Mouse (Mus musculus) spleen, adult 18-20 months (tissue): ENCODE measurements around the gene Sorl1.
"Not testable (repeated sequence)": the region's sequence is repeated elsewhere in the genome, so short reads cannot be mapped to it uniquely, and the experiment has no call there.

ENCODE experiments used
- DNase-seq, 2 experiments: peaks; one replicate each; pipeline ENCODE4 v3.0.0; 2022; ENCODE audit warnings: mixed read lengths in 2 of 2

Sorl1 gene

GRCm38 (mm10) chr9:42091561-42091960 is 32.5 kb downstream of the Sorl1 start:
- DNase-seq, result no peak

GRCm38 (mm10) chr9:42087921-42088320 is 36.2 kb downstream of the Sorl1 start:
- no peak for DNase-seq

- DNase-seq, result no peak
Measured at GRCm38 (mm10) chr9:42085970-42086369, 38.1 kb downstream of the Sorl1 start.

GRCm38 (mm10) chr9:42083661-42084067 is 40.4 kb downstream of the Sorl1 start:
- peak in 1 of 2 experiments; percentile 33 for DNase-seq

- no peak for DNase-seq
Measured at GRCm38 (mm10) chr9:42081681-42082530, 42.2 kb downstream of the Sorl1 start.

- DNase-seq, result no peak
Measured at GRCm38 (mm10) chr9:42080671-42081070, 43.4 kb downstream of the Sorl1 start.

GRCm38 (mm10) chr9:42077112-42077845 is 46.8 kb downstream of the Sorl1 start:
- no peak for DNase-seq

GRCm38 (mm10) chr9:42076256-42076849 is 47.7 kb downstream of the Sorl1 start:
- no peak for DNase-seq

GRCm38 (mm10) chr9:42075241-42075640 is 48.9 kb downstream of the Sorl1 start:
- DNase-seq, result no peak

GRCm38 (mm10) chr9:42072010-42072409 is 52.1 kb downstream of the Sorl1 start:
- DNase-seq, result no peak

- no peak for DNase-seq
Measured at GRCm38 (mm10) chr9:42070856-42071255, 53.2 kb downstream of the Sorl1 start.

- no peak for DNase-seq
Measured at GRCm38 (mm10) chr9:42069471-42069870, 54.6 kb downstream of the Sorl1 start.

GRCm38 (mm10) chr9:42067950-42068349 is 56.1 kb downstream of the Sorl1 start:
- no peak for DNase-seq

GRCm38 (mm10) chr9:42065756-42066155 is 58.3 kb downstream of the Sorl1 start:
- no peak for DNase-seq

GRCm38 (mm10) chr9:42063391-42063790 is 60.7 kb downstream of the Sorl1 start:
- DNase-seq, result no peak

GRCm38 (mm10) chr9:42062269-42062668 is 61.8 kb downstream of the Sorl1 start:
- DNase-seq, result no peak

GRCm38 (mm10) chr9:42059006-42059405 is 65.1 kb downstream of the Sorl1 start:
- DNase-seq, result not testable (repeated sequence)

- no peak for DNase-seq
Measured at GRCm38 (mm10) chr9:42056591-42056990, 67.5 kb downstream of the Sorl1 start.

- DNase-seq, result no peak
Measured at GRCm38 (mm10) chr9:42055378-42055777, 68.7 kb downstream of the Sorl1 start.

- DNase-seq, result no peak
Measured at GRCm38 (mm10) chr9:42054339-42055272, 69.5 kb downstream of the Sorl1 start.

- no peak for DNase-seq
Measured at GRCm38 (mm10) chr9:42053591-42054190, 70.4 kb downstream of the Sorl1 start.
